Mouse (Mus musculus): ENCODE data around the gene Elp5.
"Not testable (repeated sequence)": the region's sequence is repeated elsewhere in the genome, so short reads cannot be mapped to it uniquely, and the experiment has no call there.

DNA sequence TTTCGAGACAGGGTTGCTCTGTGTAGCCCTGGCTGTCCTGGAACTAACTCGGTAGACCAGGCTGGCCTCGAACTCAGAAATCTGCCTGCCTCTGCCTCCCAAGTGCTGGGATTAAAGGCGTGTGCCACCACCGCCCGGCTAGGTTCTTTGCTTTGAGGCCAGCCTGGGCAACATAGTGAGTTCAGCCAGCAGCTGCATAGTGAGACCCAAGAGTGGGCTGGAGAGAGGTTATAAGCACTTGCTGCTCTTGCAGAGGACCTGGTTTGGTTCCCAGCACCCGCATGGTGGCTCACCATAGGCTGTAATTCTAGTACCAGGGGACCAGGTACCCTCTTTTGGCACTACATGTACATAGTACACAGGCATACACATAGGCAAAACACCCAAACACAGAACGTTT lies 52.1 kb downstream of the Elp5 start:
- TF ChIP-seq CTCF (IDR thresholded peaks at IDR 0.05; ENCODE audit: low read depth, low read length); EP300 (IDR thresholded peaks at IDR 0.05; ENCODE audit: insufficient read depth, low read depth, low read length); POLR2A (IDR thresholded peaks at IDR 0.05; ENCODE audit: insufficient read depth, low read length): not testable (repeated sequence)

All from ES-Bruce4 (cell line).